Mouse (Mus musculus) megakaryocyte, embryonic 14.5 days (primary cell): ENCODE results near the gene Fam227b.

Experiments
- FLI1 ChIP-seq: IDR thresholded peaks from 2 replicates; pipeline ENCODE4 v1.6.1; 2012; ENCODE audit warnings: low read length, inconsistent platforms, mixed read lengths
- GATA1 ChIP-seq: IDR thresholded peaks from 3 replicates; pipeline ENCODE4 v1.6.1; 2012; ENCODE audit warnings: mixed read lengths, low read length, inconsistent platforms, borderline replicate concordance

- no peak for TF ChIP-seq FLI1
- TF ChIP-seq GATA1: no peak
These were observed 91.2 kb downstream of the Fam227b start for GRCm38 (mm10) chr2:126060595-126060994.
